In the genomic region with DNA sequence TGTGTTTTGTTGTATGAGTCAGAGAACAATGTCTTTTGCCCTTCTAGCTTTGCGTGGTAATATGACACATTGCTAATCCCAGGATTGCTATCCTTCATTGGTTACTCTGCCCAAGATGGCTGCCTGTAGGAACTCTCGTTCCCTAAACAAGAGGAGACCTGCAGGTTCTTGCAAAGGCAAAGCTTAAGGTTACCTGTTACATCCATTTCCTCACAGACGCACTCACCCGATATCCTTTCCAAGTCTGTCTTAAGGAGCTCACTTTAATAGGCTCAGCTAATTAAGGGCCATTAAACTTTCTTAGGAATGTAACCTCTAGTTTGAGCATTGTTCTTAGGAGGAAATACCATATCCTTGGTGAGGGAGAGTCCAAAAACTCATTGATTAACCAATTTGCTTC, we compare ENCODE assay signal across 25 mouse cellular contexts. TPM values are rescaled to one million over a fixed set of nuclear protein-coding genes. Genes with fewer than 3 reads are reported as not detected.
"Had no signal": no experiment of that assay in that cellular context is flagged by ENCODE, and none has a peak within 500 bp of the region (broad histone marks: within the 10 kb centered on the region; RNA-seq: fewer than 3 reads in every experiment).

No protein-coding gene starts in this region.

- DNase-seq: gastrocnemius, postnatal 10 days; gastrocnemius, postnatal 25 days; heart, postnatal 14 days; heart, postnatal 36 days; kidney, adult 18-20 months; kidney, adult 8-10 months; kidney, postnatal 14 days; kidney, postnatal 36 days; left cerebral cortex, postnatal 4 days had no signal

- ATAC-seq: hindbrain, embryonic 16.5 days; inflammation-experienced regulatory T-cells, adult 6 months; intestine, embryonic 15.5 days; intestine, postnatal 0 days; liver, embryonic 12.5 days had no signal

- H3K27ac ChIP-seq: heart, embryonic 13.5 days; heart, embryonic 15.5 days; hindbrain, embryonic 10.5 days; hindbrain, embryonic 12.5 days; hindbrain, embryonic 14.5 days; intestine, embryonic 15.5 days; kidney, postnatal 0 days; limb, embryonic 13.5 days; limb, embryonic 15.5 days; liver, embryonic 12.5 days; liver, embryonic 14.5 days had no signal

- H3K36me3 ChIP-seq: heart, embryonic 13.5 days; heart, embryonic 15.5 days; hindbrain, embryonic 10.5 days; hindbrain, embryonic 12.5 days; intestine, embryonic 15.5 days; limb, embryonic 13.5 days; limb, embryonic 15.5 days; liver, embryonic 12.5 days had no signal

- H3K9ac ChIP-seq: heart, embryonic 13.5 days; heart, embryonic 15.5 days; hindbrain, embryonic 12.5 days; hindbrain, embryonic 14.5 days; intestine, embryonic 15.5 days; limb, embryonic 13.5 days; limb, embryonic 15.5 days; liver, embryonic 12.5 days; liver, embryonic 14.5 days had no signal

- H3K4me1 ChIP-seq: intestine, embryonic 15.5 days had no signal

- H3K27me3 ChIP-seq: hindbrain, embryonic 12.5 days had no signal

- H3K4me2 ChIP-seq: heart, embryonic 11.5 days; heart, embryonic 13.5 days; heart, embryonic 15.5 days; hindbrain, embryonic 12.5 days; hindbrain, embryonic 14.5 days; intestine, embryonic 15.5 days; limb, embryonic 13.5 days; limb, embryonic 15.5 days; liver, embryonic 12.5 days had no signal

- H3K4me3 ChIP-seq: heart, embryonic 13.5 days; heart, embryonic 15.5 days; hindbrain, embryonic 10.5 days; hindbrain, embryonic 12.5 days; intestine, embryonic 15.5 days; limb, embryonic 13.5 days; limb, embryonic 15.5 days; liver, embryonic 12.5 days had no signal

- H3K9me3 ChIP-seq: heart, embryonic 13.5 days; heart, embryonic 15.5 days; hindbrain, embryonic 10.5 days; hindbrain, embryonic 12.5 days; intestine, embryonic 15.5 days; limb, embryonic 13.5 days; limb, embryonic 15.5 days; liver, embryonic 12.5 days had no signal

RNA-seq across cellular contexts. Expression of a gene that starts 31.0 kb away (rescaled TPM):
- total RNA-seq: granulocyte monocyte progenitor cell, adult 5-6 weeks had no signal
